Comparison of ENCODE assay signal across 12 mouse cellular contexts in genomic region chr2:156201486-156201885, GRCm38 (mm10).
"Had no signal": no experiment of that assay in that cellular context is flagged by ENCODE, and none has a peak within 500 bp of the region (broad histone marks: within the 10 kb centered on the region; RNA-seq: fewer than 3 reads in every experiment).

No protein-coding gene starts in this region.

- H3K4me2 ChIP-seq: kidney, embryonic 15.5 days; liver, embryonic 12.5 days; lung, embryonic 14.5 days; midbrain, embryonic 12.5 days had no signal

- H3K9ac ChIP-seq: kidney, embryonic 15.5 days; liver, embryonic 12.5 days; lung, embryonic 14.5 days; midbrain, embryonic 12.5 days had no signal

- H3K4me3 ChIP-seq: kidney, embryonic 15.5 days; limb, embryonic 10.5 days; liver, embryonic 12.5 days; megakaryocyte, embryonic 14.5 days; midbrain, embryonic 12.5 days had no signal

- H3K27me3 ChIP-seq: kidney, embryonic 15.5 days; liver, embryonic 12.5 days; megakaryocyte, embryonic 14.5 days; midbrain, embryonic 12.5 days had no signal

- H3K27ac ChIP-seq: kidney, embryonic 15.5 days; limb, embryonic 10.5 days; liver, embryonic 12.5 days; midbrain, embryonic 12.5 days; stomach, postnatal 0 days had no signal

- ATAC-seq: liver, embryonic 12.5 days had no signal

- H3K9me3 ChIP-seq: kidney, embryonic 15.5 days; limb, embryonic 10.5 days; liver, embryonic 12.5 days; megakaryocyte, embryonic 14.5 days; midbrain, embryonic 12.5 days had no signal

- DNase-seq: kidney, postnatal 14 days; lung, embryonic 14.5 days; lung, postnatal 10 days; lung, postnatal 4 days; right cerebral cortex, postnatal 25 days; thymus, postnatal 4 days had no signal
